Mouse (Mus musculus): ENCODE results near the gene Srsf3. TPM values are rescaled to one million over a fixed set of nuclear protein-coding genes. Genes with fewer than 3 reads are reported as not detected.
A peak's percentile ranks its signal among the peaks of the same experiment; 100 is the strongest.

Srsf3 gene
- total and polyA plus RNA-seq, 3 experiments = 171 to 687 (median 380) TPM

GRCm38 (mm10) chr17:29007243-29007640, 25.2 kb upstream of the Srsf3 start:
- Histone ChIP-seq H3K9ac (ENCODE audit: insufficient read depth, low read depth) (peak overlapping the region; percentile 86), H3K36me3 (replicated peaks in 1 of 2; ENCODE audit: control insufficient read depth in 1 of 2, insufficient read depth in 1 of 2, low read length in 1 of 2) (peaks cover 0 to 4% of the 10 kb centered on the region in 2 experiments), H3K4me3 (replicated peaks in 1 of 3; ENCODE audit: low read depth in 2 of 3, low read length in 2 of 3, poor library complexity in 1 of 3) (peak overlapping the region; percentile 88 to 95 (median 89)), H3K9me3 (replicated peaks; ENCODE audit: low read length) (no peaks in the 10 kb centered on the region), H3K79me2 (replicated peaks; ENCODE audit: control insufficient read depth, extremely low read depth, insufficient read depth, poor library complexity, severe bottlenecking) (peaks cover 45% of the 10 kb centered on the region), H3K27me3 (replicated peaks) (no peaks in the 10 kb centered on the region), H3K27ac (ENCODE audit: insufficient read depth, low read depth) (peak overlapping the region; percentile 41), H3K4me2 (ENCODE audit: insufficient read depth, low read depth, poor library complexity, severe bottlenecking) (peak overlapping the region; percentile 99; the same call in 1 of the 2 replicates), H3K4me1 (ENCODE audit: control insufficient read depth in 1 of 2, insufficient read depth in 2 of 2) (peaks cover 11 to 48% of the 10 kb centered on the region in 2 experiments)
- dilution Hi-C loops (cut with MboI; ENCODE audit: extremely low pct_ligation_motif_present, extremely low pct_unique_long_range_greater_than_20kb, low sequenced_read_pairs) = no loop called here
- TF ChIP-seq CHD1 (IDR thresholded peaks at IDR 0.05; ENCODE audit: low read depth, low read length) (0 out of 2 replicates have a peak, but pooled peaks have one; percentile 1), SIN3A (IDR thresholded peaks at IDR 0.05; ENCODE audit: low read length) (peak; percentile 11; the same call in 1 of the 2 replicates), HCFC1 (IDR thresholded peaks at IDR 0.05; ENCODE audit: low read depth, low read length) (no peak)
- in situ Hi-C loops (cut with MboI; ENCODE audit: low pct_ligation_motif_present, low pct_unique_long_range_greater_than_20kb, low sequenced_read_pairs) = no loop called here
- DNase-seq (ENCODE audit: extremely low read depth) = no peak

GRCm38 (mm10) chr17:29007641-29008325, 24.6 kb upstream of the Srsf3 start, which contains the start of gene Stk38:
Gene Stk38 (minus strand): TSS chr17:29007995.
- dilution Hi-C loops (cut with MboI; ENCODE audit: extremely low pct_ligation_motif_present, extremely low pct_unique_long_range_greater_than_20kb, low sequenced_read_pairs) = no loop called here
- Histone ChIP-seq H3K4me1 (ENCODE audit: control insufficient read depth in 1 of 2, insufficient read depth in 2 of 2) (peaks cover 11 to 46% of the 10 kb centered on the region in 2 experiments), H3K79me2 (replicated peaks; ENCODE audit: control insufficient read depth, extremely low read depth, insufficient read depth, poor library complexity, severe bottlenecking) (peaks cover 43% of the 10 kb centered on the region), H3K36me3 (replicated peaks in 1 of 2; ENCODE audit: control insufficient read depth in 1 of 2, insufficient read depth in 1 of 2, low read length in 1 of 2) (peaks cover 0 to 4% of the 10 kb centered on the region in 2 experiments), H3K27me3 (replicated peaks) (no peaks in the 10 kb centered on the region), H3K4me3 (replicated peaks in 1 of 3; ENCODE audit: low read depth in 2 of 3, low read length in 2 of 3, poor library complexity in 1 of 3) (peak within 1 kb of the TSS; percentile 88 to 95 (median 89)), H3K4me2 (ENCODE audit: insufficient read depth, low read depth, poor library complexity, severe bottlenecking) (peak within 1 kb of the TSS; percentile 99), H3K9me3 (replicated peaks; ENCODE audit: low read length) (no peaks in the 10 kb centered on the region), H3K27ac (ENCODE audit: insufficient read depth, low read depth) (peak within 1 kb of the TSS; percentile 41), H3K9ac (ENCODE audit: insufficient read depth, low read depth) (peak within 1 kb of the TSS; percentile 86)
- peak; percentile 79 for DNase-seq (ENCODE audit: extremely low read depth)
- in situ Hi-C loops (cut with MboI; ENCODE audit: low pct_ligation_motif_present, low pct_unique_long_range_greater_than_20kb, low sequenced_read_pairs) = no loop called here
- peak; percentile 33; the same call in 1 of the 2 replicates for TF ChIP-seq MEF2A (IDR thresholded peaks at IDR 0.05; ENCODE audit: borderline replicate concordance, low read depth, low read length)
- no peak for TF ChIP-seq ZMIZ1 (IDR thresholded peaks at IDR 0.05; ENCODE audit: low read depth, low read length)
- peak; percentile 69 for TF ChIP-seq TCF12 (IDR thresholded peaks at IDR 0.05; ENCODE audit: low read depth, low read length)
- no peak for TF ChIP-seq E2F4 (IDR thresholded peaks at IDR 0.05; ENCODE audit: insufficient replicate concordance, low read depth, low read length)
- no peak for TF ChIP-seq JUND (conservative IDR thresholded peaks at IDR 0.05; ENCODE audit: low read depth, low read length)
- no peak for TF ChIP-seq JUN (IDR thresholded peaks at IDR 0.05; ENCODE audit: insufficient read depth, low read depth, low read length)
- TF ChIP-seq POLR2AphosphoS2 (IDR thresholded peaks at IDR 0.05; ENCODE audit: low read depth, low read length) = no peak
- TF ChIP-seq RCOR1 (conservative IDR thresholded peaks at IDR 0.05; ENCODE audit: low read depth, low read length) = no peak
- no peak; the same call in 1 of the 2 replicates for TF ChIP-seq IRF4 (IDR thresholded peaks at IDR 0.05; ENCODE audit: low read depth, low read length)
- peak; percentile 80 for TF ChIP-seq NELFE (IDR thresholded peaks at IDR 0.05; ENCODE audit: low read depth, low read length)
- TF ChIP-seq TBP (conservative IDR thresholded peaks at IDR 0.05; ENCODE audit: low read depth, low read length) = 0 out of 2 replicates have a peak, but pooled peaks have one; percentile 26
- no peak for TF ChIP-seq UBTF (IDR thresholded peaks at IDR 0.05; ENCODE audit: low read depth, low read length)
- no peak for TF ChIP-seq USF2 (conservative IDR thresholded peaks at IDR 0.05; ENCODE audit: low read depth, low read length)
- no peak for TF ChIP-seq CHD1 (IDR thresholded peaks at IDR 0.05; ENCODE audit: low read depth, low read length)
- TF ChIP-seq CTCF (conservative IDR thresholded peaks at IDR 0.05 in 1 of 2, IDR thresholded peaks at IDR 0.05 in 1 of 2; ENCODE audit: low read depth in 2 of 2, low read length in 2 of 2) = no peak
- no peak for TF ChIP-seq ZC3H11A (IDR thresholded peaks at IDR 0.05; ENCODE audit: low read depth, low read length)
- TF ChIP-seq ZNF384 (IDR thresholded peaks at IDR 0.05; ENCODE audit: low read depth, low read length) = no peak
- no peak for TF ChIP-seq KAT2A (IDR thresholded peaks at IDR 0.05; ENCODE audit: insufficient replicate concordance, low read length)
- no peak for TF ChIP-seq SIN3A (IDR thresholded peaks at IDR 0.05; ENCODE audit: low read length)
- TF ChIP-seq CHD2 (IDR thresholded peaks at IDR 0.05; ENCODE audit: low read length) = no peak
- peak; percentile 71 for TF ChIP-seq ELF1 (IDR thresholded peaks at IDR 0.05; ENCODE audit: low read depth, low read length)
- TF ChIP-seq USF1 (IDR thresholded peaks at IDR 0.05; ENCODE audit: low read depth, low read length) = no peak
- peak; percentile 27; the same call in 1 of the 2 replicates for TF ChIP-seq HCFC1 (IDR thresholded peaks at IDR 0.05; ENCODE audit: low read depth, low read length)
- TF ChIP-seq POLR2A (IDR thresholded peaks at IDR 0.05; ENCODE audit: low read depth, low read length) = peak; percentile 91
- no peak for TF ChIP-seq GABPA (IDR thresholded peaks at IDR 0.05; ENCODE audit: insufficient replicate concordance, low read depth, low read length)
- no peak for TF ChIP-seq MAFK (IDR thresholded peaks at IDR 0.05; ENCODE audit: insufficient replicate concordance, low read length)
- TF ChIP-seq MAX (IDR thresholded peaks at IDR 0.05; ENCODE audit: low read length) = no peak; the same call in 1 of the 2 replicates
- TF ChIP-seq EP300 (IDR thresholded peaks at IDR 0.05; ENCODE audit: low read length) = no peak
- no peak for TF ChIP-seq RAD21 (IDR thresholded peaks at IDR 0.05; ENCODE audit: low read depth, low read length)
- no peak for TF ChIP-seq PAX5 (IDR thresholded peaks at IDR 0.05; ENCODE audit: low read length)
- TF ChIP-seq ZKSCAN1 (IDR thresholded peaks at IDR 0.05; ENCODE audit: borderline replicate concordance, low read depth, low read length) = no peak
